Mouse (Mus musculus) cerebellum, adult 2 months (tissue): ENCODE measurements at regions not wholly inside any gene's neighbourhood (a gene's known extent, or its start where the extent isn't known, plus 50 kb on each side); places are given as distances from the start of the nearest gene placed in this dataset.

ENCODE experiments used
- DNase-seq, 2 experiments: peaks; one replicate each; pipeline ENCODE4 v3.0.0; 2021
- H3K27ac ChIP-seq: fragments of 200-500 bp; 2 replicates; pipeline ENCODE4 v1.5.1; 2012; ENCODE audit warnings: low read length, control low read depth, inconsistent platforms; ENCODE audit not compliant: insufficient read depth
- H3K27me3 ChIP-seq: fragments of 200-500 bp; 2 replicates; pipeline ENCODE4 v1.6.1; 2012; ENCODE audit warnings: inconsistent platforms, mild to moderate bottlenecking, low read length, moderate library complexity; ENCODE audit not compliant: control insufficient read depth, insufficient read depth
- H3K4me1 ChIP-seq: fragments of 200-500 bp; 2 replicates; pipeline ENCODE4 v1.6.1; 2011; ENCODE audit warnings: low read length; ENCODE audit not compliant: control insufficient read depth, insufficient read depth
- H3K4me3 ChIP-seq: fragments of 200-500 bp; replicated peaks from 2 replicates; pipeline ENCODE3; 2011; ENCODE audit warnings: mild to moderate bottlenecking, low read depth, low read length, control low read depth; ENCODE audit not compliant: insufficient read depth
- CTCF ChIP-seq: fragments of 200-500 bp; IDR thresholded peaks from 2 replicates; pipeline ENCODE4 v1.5.1; 2011; ENCODE audit warnings: low read depth, mild to moderate bottlenecking, control low read depth, low read length, moderate library complexity, borderline replicate concordance; ENCODE audit not compliant: insufficient read depth
- POLR2A ChIP-seq: fragments of 200-500 bp; IDR thresholded peaks from 2 replicates; pipeline ENCODE4 v1.6.1; 2011; ENCODE audit warnings: low read length, control low read depth, borderline replicate concordance; ENCODE audit not compliant: insufficient read depth
- WGBS: fragments of 180-500 bp; shearing (Covaris S2); methylation state at CpG from one replicate; pipeline ENCODE4 v1.1.7; 2018; 5-methylcytosine and 5-hydroxymethylcytosine counted together

- no peaks in the 10 kb centered on the region for H3K4me1 ChIP-seq
- H3K27me3 ChIP-seq: no peaks in the 10 kb centered on the region
- 36% methylated on average over 8 of the region's 8 CpGs for WGBS
- TF ChIP-seq POLR2A (no peak), CTCF (no peak)
- no peak overlapping the region for H3K4me3 ChIP-seq
- DNase-seq: no peak
- H3K27ac ChIP-seq: no peak overlapping the region
These were observed 191.8 kb upstream of the Tenm3 start for GRCm38 (mm10) chr8:49035519-49035918.

GRCm38 (mm10) chr8:49030255-49030654 is 186.5 kb upstream of the Tenm3 start:
- Histone ChIP-seq H3K4me3 (no peak overlapping the region), H3K4me1 (no peaks in the 10 kb centered on the region), H3K27ac (no peak overlapping the region), H3K27me3 (no peaks in the 10 kb centered on the region)
- DNase-seq: no peak
- 23% methylated on average over 5 of the region's 5 CpGs for WGBS
- no peak for TF ChIP-seq POLR2A
- no peak for TF ChIP-seq CTCF

- H3K27ac ChIP-seq: no peak overlapping the region
- no peak overlapping the region for H3K4me3 ChIP-seq
- no peaks in the 10 kb centered on the region for H3K4me1 ChIP-seq
- no peaks in the 10 kb centered on the region for H3K27me3 ChIP-seq
- WGBS: 87% methylated on average over 3 of the region's 3 CpGs
- DNase-seq: no peak
- TF ChIP-seq POLR2A (no peak), CTCF (no peak)
These were observed 174.0 kb upstream of the Tenm3 start for GRCm38 (mm10) chr8:49017741-49018140.

- no peak for TF ChIP-seq POLR2A
- TF ChIP-seq CTCF: no peak
- no peak overlapping the region for H3K27ac ChIP-seq
- no peaks in the 10 kb centered on the region for H3K4me1 ChIP-seq
- no peak for DNase-seq
- WGBS: 87% methylated on average over 7 of the region's 7 CpGs
- no peak overlapping the region for H3K4me3 ChIP-seq
- no peaks in the 10 kb centered on the region for H3K27me3 ChIP-seq
These were observed 171.9 kb upstream of the Tenm3 start for GRCm38 (mm10) chr8:49015701-49016100.

DNA sequence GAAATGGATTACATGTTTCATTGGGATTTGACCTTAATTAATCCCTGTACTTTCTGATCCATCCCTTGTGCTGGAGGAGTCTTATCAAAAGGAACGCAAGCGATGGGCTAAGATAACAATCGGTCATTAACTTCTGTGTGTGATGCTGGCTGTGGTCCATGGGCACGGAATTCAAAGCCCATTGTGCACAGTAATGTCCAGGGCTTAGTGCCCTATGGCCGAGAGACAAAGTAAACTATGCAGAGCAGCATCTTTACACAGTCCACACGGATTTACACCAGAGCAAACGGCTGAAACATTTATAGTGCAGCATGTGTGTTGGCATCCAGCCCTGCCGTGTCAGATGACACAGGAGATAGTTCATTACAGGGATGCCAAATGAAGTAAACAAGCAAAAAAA is 171.4 kb upstream of the Tenm3 start:
- TF ChIP-seq CTCF: no peak
- Histone ChIP-seq H3K4me1 (no peaks in the 10 kb centered on the region), H3K4me3 (no peak overlapping the region), H3K27ac (no peak overlapping the region), H3K27me3 (no peaks in the 10 kb centered on the region)
- 11% methylated on average over 8 of the region's 8 CpGs for WGBS
- DNase-seq: no peak

DNA sequence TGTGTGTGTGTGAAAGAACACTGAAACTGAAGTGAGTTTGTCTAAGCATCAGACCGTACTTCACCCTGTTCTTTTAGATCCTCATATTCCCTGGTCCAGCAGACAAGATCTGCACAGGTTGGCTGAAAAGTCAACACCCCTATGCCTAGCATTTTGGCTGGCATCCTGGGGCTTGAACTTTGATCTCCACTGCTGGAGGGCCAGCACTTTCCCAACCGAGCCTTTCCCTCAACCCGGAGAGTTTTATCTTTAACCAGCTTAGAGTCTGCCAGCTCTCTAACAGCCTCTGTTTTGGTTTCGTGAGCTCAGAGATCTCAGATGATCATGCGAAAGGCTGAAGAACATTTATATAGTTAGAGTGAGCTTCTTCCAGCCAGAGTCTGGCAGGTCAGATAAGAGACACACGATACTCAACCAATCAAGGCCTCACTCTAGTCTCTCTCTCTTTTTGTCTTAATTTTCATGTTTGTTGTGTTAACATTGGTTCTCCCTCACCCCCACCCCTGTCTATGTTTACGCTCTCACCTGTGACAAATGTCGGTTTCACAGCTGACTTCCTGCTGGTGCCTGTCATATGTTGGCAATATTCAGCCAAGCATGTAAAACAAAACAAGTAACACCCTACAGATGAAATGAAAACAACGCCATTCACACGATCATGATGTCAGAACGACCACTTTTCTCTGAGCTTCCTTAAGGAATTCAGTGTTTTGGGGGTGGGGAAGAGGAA is 162.7 kb upstream of the Tenm3 start:
- DNase-seq: no peak
- no peak overlapping the region for H3K27ac ChIP-seq
- H3K4me3 ChIP-seq: no peak overlapping the region
- 67% methylated on average over 11 of the region's 11 CpGs for WGBS
- no peak for TF ChIP-seq POLR2A
- no peak for TF ChIP-seq CTCF
- H3K4me1 ChIP-seq: no peaks in the 10 kb centered on the region
- no peaks in the 10 kb centered on the region for H3K27me3 ChIP-seq

DNA sequence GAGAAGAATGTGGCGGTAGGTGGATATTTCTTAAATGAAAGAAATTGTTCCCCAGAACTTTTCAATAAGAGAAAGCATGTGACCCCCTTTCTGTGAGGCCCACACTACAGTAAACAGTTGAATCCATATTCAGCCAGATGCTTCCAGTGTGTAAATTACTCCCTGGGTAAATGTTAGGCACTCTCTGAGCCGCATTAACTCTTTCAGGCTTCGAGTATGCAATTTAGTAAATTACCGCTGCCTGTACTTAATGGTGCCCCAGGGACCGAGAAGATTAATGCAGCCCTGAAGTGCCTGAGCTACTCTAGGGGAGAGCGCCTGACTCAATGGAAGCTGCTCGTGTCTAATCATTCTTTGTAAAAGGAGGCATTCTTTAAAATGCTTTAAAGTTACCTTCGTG is 137.9 kb upstream of the Tenm3 start:
- 81% methylated on average over 8 of the region's 8 CpGs for WGBS
- Histone ChIP-seq H3K4me1 (no peaks in the 10 kb centered on the region), H3K27ac (no peak overlapping the region), H3K4me3 (no peak overlapping the region), H3K27me3 (no peaks in the 10 kb centered on the region)
- no peak for DNase-seq
- no peak for TF ChIP-seq CTCF
- TF ChIP-seq POLR2A: no peak

GRCm38 (mm10) chr8:48980755-48981154 is 137.0 kb upstream of the Tenm3 start:
- 87% methylated on average over 7 of the region's 7 CpGs for WGBS
- Histone ChIP-seq H3K4me1 (no peaks in the 10 kb centered on the region), H3K4me3 (no peak overlapping the region), H3K27ac (no peak overlapping the region), H3K27me3 (no peaks in the 10 kb centered on the region)
- no peak for TF ChIP-seq POLR2A
- no peak for TF ChIP-seq CTCF
- no peak for DNase-seq

- no peak overlapping the region for H3K4me3 ChIP-seq
- no peak overlapping the region for H3K27ac ChIP-seq
- TF ChIP-seq POLR2A (no peak), CTCF (no peak)
- 78% methylated on average over 5 of the region's 5 CpGs for WGBS
- no peaks in the 10 kb centered on the region for H3K27me3 ChIP-seq
- H3K4me1 ChIP-seq: no peaks in the 10 kb centered on the region
- no peak for DNase-seq
These were observed 126.9 kb upstream of the Tenm3 start for GRCm38 (mm10) chr8:48970655-48971054.
